Mouse (Mus musculus) liver, postnatal 0 days (tissue): Measurements from ENCODE around the gene Fcrla. TPM values are rescaled to one million over a fixed set of nuclear protein-coding genes. Genes with fewer than 3 reads are reported as not detected.
A peak's percentile ranks its signal among the peaks of the same experiment; 100 is the strongest.

Source experiments
- ATAC-seq: fragments of 200-750 bp; cut with Nextera tagmentation; 2 replicates; pipeline ENCODE4 v1.8.0; 2017; ENCODE audit warnings: mild to moderate bottlenecking, moderate library complexity
- DNase-seq: peaks from one replicate; pipeline ENCODE4 v3.0.0-alpha.2; 2016
- H3K27ac ChIP-seq: fragments of 300-500 bp; sonication (generic); 2 replicates; pipeline ENCODE4 v1.5.1; 2014; ENCODE audit warnings: antibody characterized with exemption, moderate library complexity, mild to moderate bottlenecking, low read depth
- H3K27me3 ChIP-seq: fragments of 300-500 bp; sonication (generic); 2 replicates; pipeline ENCODE4 v1.6.1; 2014; ENCODE audit warnings: low read length, control low read depth, mixed read lengths; ENCODE audit not compliant: insufficient read depth
- H3K36me3 ChIP-seq: fragments of 300-500 bp; sonication (generic); replicated peaks from 2 replicates; pipeline ENCODE4 v1.6.1; 2014; ENCODE audit warnings: mild to moderate bottlenecking, control low read depth, low read length, moderate library complexity, mixed read lengths; ENCODE audit not compliant: insufficient read depth
- H3K4me1 ChIP-seq: fragments of 300-500 bp; sonication (generic); 2 replicates; pipeline ENCODE4 v1.6.1; 2014; ENCODE audit warnings: antibody characterized with exemption, mild to moderate bottlenecking, control low read depth; ENCODE audit not compliant: insufficient read depth
- H3K4me2 ChIP-seq: fragments of 300-500 bp; sonication (generic); 2 replicates; pipeline ENCODE4 v1.6.1; 2014; ENCODE audit warnings: low read depth, mild to moderate bottlenecking, low read length, moderate library complexity, mixed read lengths
- H3K4me3 ChIP-seq: fragments of 300-500 bp; sonication (generic); 2 replicates; pipeline ENCODE4 v1.5.1; 2014; ENCODE audit warnings: low read depth, low read length
- H3K9ac ChIP-seq: fragments of 300-500 bp; sonication (generic); replicated peaks from 2 replicates; pipeline ENCODE4 v1.6.1; 2014; ENCODE audit warnings: mild to moderate bottlenecking, moderate library complexity
- H3K9me3 ChIP-seq: fragments of 300-500 bp; sonication (generic); 2 replicates; pipeline ENCODE4 v1.6.1; 2016; ENCODE audit warnings: mild to moderate bottlenecking, control low read depth, low read length, mixed read lengths
- CTCF ChIP-seq: sonication (generic); IDR thresholded peaks from 2 replicates; pipeline ENCODE4 v1.5.1; 2016; ENCODE audit warnings: antibody characterized with exemption, low read depth
- EP300 ChIP-seq: IDR thresholded peaks from 2 replicates; pipeline ENCODE4 v1.6.1; 2016; ENCODE audit warnings: antibody characterized with exemption, low read depth, mild to moderate bottlenecking
- WGBS: fragments of 180-500 bp; shearing (Covaris S2); extraction: QIAGEN DNeasy Blood & Tissue Kit; methylation state at CpG from one replicate; pipeline ENCODE4 v1.1.7; 2014; ENCODE audit not compliant: insufficient replicate concordance; 5-methylcytosine and 5-hydroxymethylcytosine counted together
- polyA plus RNA-seq: library from polyadenylated mRNA; unstranded; fragments of >200 nt; fragmentation: Nextera tagmentation; extraction: Ambion mirVana; gene quantifications from 2 replicates; pipeline ENCODE4 v1.2.1, GENCODE M21; 2015

Fcrla gene
- polyA plus RNA-seq, 1 experiment from 2014 or later = 10.4 TPM

- no peaks in the 10 kb centered on the region for H3K9me3 ChIP-seq
- 38% methylated on average over 16 of the region's 16 CpGs for WGBS
Measured at GRCm38 (mm10) chr1:170898413-170899075, 28.8 kb downstream of the Fcrla start.

GRCm38 (mm10) chr1:170896651-170897281 lies 30.6 kb downstream of the Fcrla start:
- Histone ChIP-seq H3K4me3 (no peak overlapping the region), H3K9ac (no peak overlapping the region), H3K4me2 (no peak overlapping the region), H3K27ac (no peak overlapping the region), H3K9me3 (no peaks in the 10 kb centered on the region), H3K4me1 (peaks cover 6% of the 10 kb centered on the region; the same call in 1 of the 2 replicates), H3K27me3 (no peaks in the 10 kb centered on the region), H3K36me3 (no peaks in the 10 kb centered on the region)
- WGBS = 42% methylated on average over 5 of the region's 5 CpGs
- DNase-seq (no peak), ATAC-seq (no peak)
- TF ChIP-seq CTCF = no peak
- TF ChIP-seq EP300 = peak; percentile 51; the same call in 1 of the 2 replicates

More at GRCm38 (mm10) chr1:170898413-170899075, 28.8 kb downstream of the Fcrla start:
- Histone ChIP-seq H3K4me3 (no peak overlapping the region), H3K27ac (0 out of 2 replicates have a peak overlapping the region, but pooled peaks have one; percentile 13), H3K4me1 (peaks cover 6% of the 10 kb centered on the region; the same call in 1 of the 2 replicates), H3K9ac (no peak overlapping the region), H3K4me2 (no peak overlapping the region), H3K36me3 (no peaks in the 10 kb centered on the region), H3K27me3 (no peaks in the 10 kb centered on the region)
- ATAC-seq (peak; percentile 35; the same call in 1 of the 2 replicates), DNase-seq (no peak)
- TF ChIP-seq CTCF (no peak), EP300 (no peak)

- DNase-seq (no peak), ATAC-seq (no peak)
- no peak overlapping the region for H3K27ac ChIP-seq
- no peak overlapping the region for H3K4me2 ChIP-seq
- WGBS = 54% methylated on average over 9 of the region's 9 CpGs
- no peak overlapping the region for H3K9ac ChIP-seq
- H3K9me3 ChIP-seq = no peaks in the 10 kb centered on the region
- H3K27me3 ChIP-seq = no peaks in the 10 kb centered on the region
- no peaks in the 10 kb centered on the region for H3K36me3 ChIP-seq
- no peak overlapping the region for H3K4me3 ChIP-seq
- H3K4me1 ChIP-seq = no peaks in the 10 kb centered on the region
- no peak for TF ChIP-seq EP300
- TF ChIP-seq CTCF = peak; percentile 70
Measured at GRCm38 (mm10) chr1:170894603-170895602, 32.5 kb downstream of the Fcrla start.

GRCm38 (mm10) chr1:170892279-170892678 lies 35.1 kb downstream of the Fcrla start:
- H3K4me1 ChIP-seq = no peaks in the 10 kb centered on the region
- no peak overlapping the region for H3K4me3 ChIP-seq
- no peak for TF ChIP-seq EP300
- TF ChIP-seq CTCF = no peak
- DNase-seq = no peak
- no peak overlapping the region for H3K27ac ChIP-seq
- no peaks in the 10 kb centered on the region for H3K27me3 ChIP-seq
- ATAC-seq = no peak
- no peak overlapping the region for H3K4me2 ChIP-seq
- no peaks in the 10 kb centered on the region for H3K36me3 ChIP-seq
- H3K9ac ChIP-seq = no peak overlapping the region
- WGBS = 65% methylated on average over 1 of the region's 1 CpGs
- no peaks in the 10 kb centered on the region for H3K9me3 ChIP-seq

- ATAC-seq = no peak
- H3K36me3 ChIP-seq = no peaks in the 10 kb centered on the region
- 79% methylated on average over 2 of the region's 2 CpGs for WGBS
Measured at GRCm38 (mm10) chr1:170891646-170892045, 35.7 kb downstream of the Fcrla start.

GRCm38 (mm10) chr1:170889310-170889709 lies 38.1 kb downstream of the Fcrla start:
- no peaks in the 10 kb centered on the region for H3K27me3 ChIP-seq
- 83% methylated on average over 4 of the region's 4 CpGs for WGBS
- no peak overlapping the region for H3K9ac ChIP-seq
- no peak overlapping the region for H3K27ac ChIP-seq
- TF ChIP-seq CTCF = no peak
- no peak for TF ChIP-seq EP300
- H3K36me3 ChIP-seq = no peaks in the 10 kb centered on the region
- no peak overlapping the region for H3K4me2 ChIP-seq
- ATAC-seq (no peak), DNase-seq (no peak)
- peaks cover 3% of the 10 kb centered on the region for H3K4me1 ChIP-seq
- no peak overlapping the region for H3K4me3 ChIP-seq
- H3K9me3 ChIP-seq = no peaks in the 10 kb centered on the region

More at GRCm38 (mm10) chr1:170891646-170892045, 35.7 kb downstream of the Fcrla start:
- no peak for TF ChIP-seq CTCF
- no peak for TF ChIP-seq EP300
- DNase-seq = no peak
- Histone ChIP-seq H3K4me1 (no peaks in the 10 kb centered on the region), H3K9me3 (no peaks in the 10 kb centered on the region), H3K9ac (no peak overlapping the region), H3K4me3 (no peak overlapping the region), H3K27ac (no peak overlapping the region), H3K27me3 (no peaks in the 10 kb centered on the region), H3K4me2 (no peak overlapping the region)
